Mouse (Mus musculus) gastrocnemius, adult 2 months (tissue): ENCODE data around the gene Frmd4a. TPM values are rescaled to one million over a fixed set of nuclear protein-coding genes. Genes with fewer than 3 reads are reported as not detected.
"Not testable (repeated sequence)": the region's sequence is repeated elsewhere in the genome, so short reads cannot be mapped to it uniquely, and the experiment has no call there.

Experiments used
- DNase-seq: peaks from one replicate; pipeline ENCODE4 v3.0.0; 2022
- H3K27ac ChIP-seq: fragments of 200-600 bp; 2 replicates; pipeline ENCODE4 v1.8.1; 2022; ENCODE audit warnings: mild to moderate bottlenecking
- H3K4me3 ChIP-seq: fragments of 200-600 bp; 2 replicates; pipeline ENCODE4 v1.8.1; 2022; ENCODE audit warnings: mild to moderate bottlenecking, moderate library complexity
- CTCF ChIP-seq: fragments of 200-600 bp; IDR thresholded peaks from 2 replicates; pipeline ENCODE4 v1.8.1; 2022; ENCODE audit warnings: antibody characterized with exemption, mild to moderate bottlenecking, moderate library complexity
- intact Hi-C: fragments of 180-260 bp; cut with DNase I; formaldehyde crosslinking; loops from one replicate; pipeline ENCODE4 v1.15.1; 2025
- total RNA-seq, 2 experiments: library from RNA; stranded (reverse); gene quantifications; 2 replicates each; pipeline ENCODE4 v1.2.3; 2021

Frmd4a gene
- total RNA-seq, 2 experiments from 2014 or later, result 2.4 to 4.2 TPM

DNA sequence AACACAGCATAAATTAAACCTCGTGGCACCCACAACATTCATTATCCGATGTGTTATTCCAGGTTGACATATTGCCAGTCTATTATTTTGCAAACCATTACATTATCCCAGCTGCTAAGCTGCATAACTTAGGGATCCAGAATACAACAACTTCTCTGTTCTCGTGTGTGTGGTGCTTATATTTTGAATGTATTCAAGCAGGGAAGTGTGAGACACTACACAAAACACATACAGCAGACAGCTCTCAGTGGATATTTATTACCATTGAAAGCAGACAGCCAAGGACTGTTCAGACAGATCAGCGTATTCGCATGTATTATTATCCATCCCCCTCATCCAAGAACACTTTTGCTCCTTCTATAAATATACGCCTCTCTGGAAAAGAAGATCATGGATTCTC is 289.6 kb downstream of the Frmd4a start:
- DNase-seq, result no peak
- Histone ChIP-seq H3K4me3 (no peak overlapping the region), H3K27ac (no peak overlapping the region)
- intact Hi-C loops, result no loop called here
- TF ChIP-seq CTCF, result no peak

DNA sequence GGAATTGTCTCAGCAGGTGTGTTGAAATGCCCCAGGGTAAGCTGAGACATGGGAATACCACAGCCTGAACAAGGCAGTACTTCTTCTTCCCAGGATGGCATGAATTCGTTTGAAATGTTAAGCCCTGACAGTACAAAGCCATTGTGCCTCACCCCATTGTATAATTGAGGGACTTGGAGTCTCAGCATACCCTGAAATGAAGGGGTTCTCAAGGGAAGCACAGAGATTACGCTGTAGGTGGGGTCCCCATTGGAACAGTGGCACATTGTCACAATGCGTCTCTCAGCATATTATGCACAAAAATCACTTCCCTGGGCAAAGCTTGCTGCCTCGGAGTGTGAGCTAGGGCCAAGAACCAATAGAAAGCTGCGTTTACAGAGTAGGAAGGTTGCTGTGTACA is 297.0 kb downstream of the Frmd4a start:
- intact Hi-C loops, result no loop called here
- DNase-seq, result no peak

DNA sequence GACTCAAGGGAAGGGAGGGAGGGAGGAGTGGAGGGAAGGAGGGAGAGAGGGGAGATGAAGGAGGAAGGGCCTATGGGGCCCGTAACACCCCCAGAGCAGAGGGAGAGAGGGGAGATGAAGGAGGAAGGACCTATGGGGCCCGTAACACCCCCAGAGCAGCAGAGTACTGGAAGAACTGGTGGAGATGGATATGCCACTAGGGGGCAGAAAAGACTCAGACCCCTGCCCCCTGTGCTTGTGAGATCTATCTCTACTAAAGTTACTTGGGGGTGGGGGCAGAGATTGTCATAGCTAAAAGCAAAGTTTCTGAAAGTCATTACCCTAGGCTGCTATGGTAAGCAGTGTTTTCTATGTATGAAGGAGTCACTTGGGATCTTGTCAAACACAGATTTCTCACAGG is 299.1 kb downstream of the Frmd4a start:
- Histone ChIP-seq H3K4me3 (no peak overlapping the region), H3K27ac (no peak overlapping the region)
- DNase-seq, result peak; percentile 19
- intact Hi-C loops, result loop anchor here (2.0 kb wide), 1 partner anchor 176 kb away; no protein-coding TSS in a partner anchor
- peak; percentile 71 for TF ChIP-seq CTCF

More for the DNA sequence above, 297.0 kb downstream of the Frmd4a start:
- no peak overlapping the region for H3K27ac ChIP-seq
- no peak overlapping the region for H3K4me3 ChIP-seq
- no peak for TF ChIP-seq CTCF

DNA sequence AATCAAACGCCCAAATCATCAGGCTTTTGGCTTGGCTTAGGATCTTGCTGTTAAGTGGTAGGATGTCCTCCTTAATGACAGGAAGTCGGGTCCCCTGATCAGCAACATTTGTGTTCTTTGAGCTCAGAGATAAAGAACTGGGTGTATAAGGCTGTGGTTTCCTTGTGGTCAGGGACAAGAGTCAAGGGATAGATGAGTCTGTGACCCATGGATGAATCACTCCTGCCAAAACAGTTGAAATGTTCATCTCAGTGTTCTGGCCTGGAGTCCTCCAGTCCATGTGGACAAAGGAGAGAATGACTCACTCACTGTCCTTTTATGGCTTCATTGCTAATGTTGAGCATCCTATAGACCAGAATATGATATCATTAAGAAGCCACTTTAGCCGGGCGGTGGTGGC is 300.6 kb downstream of the Frmd4a start:
- Histone ChIP-seq H3K27ac (peak overlapping the region; percentile 31; the same call in 1 of the 2 replicates), H3K4me3 (no peak overlapping the region)
- no peak for DNase-seq
- intact Hi-C loops, result no loop called here
- TF ChIP-seq CTCF, result no peak

DNA sequence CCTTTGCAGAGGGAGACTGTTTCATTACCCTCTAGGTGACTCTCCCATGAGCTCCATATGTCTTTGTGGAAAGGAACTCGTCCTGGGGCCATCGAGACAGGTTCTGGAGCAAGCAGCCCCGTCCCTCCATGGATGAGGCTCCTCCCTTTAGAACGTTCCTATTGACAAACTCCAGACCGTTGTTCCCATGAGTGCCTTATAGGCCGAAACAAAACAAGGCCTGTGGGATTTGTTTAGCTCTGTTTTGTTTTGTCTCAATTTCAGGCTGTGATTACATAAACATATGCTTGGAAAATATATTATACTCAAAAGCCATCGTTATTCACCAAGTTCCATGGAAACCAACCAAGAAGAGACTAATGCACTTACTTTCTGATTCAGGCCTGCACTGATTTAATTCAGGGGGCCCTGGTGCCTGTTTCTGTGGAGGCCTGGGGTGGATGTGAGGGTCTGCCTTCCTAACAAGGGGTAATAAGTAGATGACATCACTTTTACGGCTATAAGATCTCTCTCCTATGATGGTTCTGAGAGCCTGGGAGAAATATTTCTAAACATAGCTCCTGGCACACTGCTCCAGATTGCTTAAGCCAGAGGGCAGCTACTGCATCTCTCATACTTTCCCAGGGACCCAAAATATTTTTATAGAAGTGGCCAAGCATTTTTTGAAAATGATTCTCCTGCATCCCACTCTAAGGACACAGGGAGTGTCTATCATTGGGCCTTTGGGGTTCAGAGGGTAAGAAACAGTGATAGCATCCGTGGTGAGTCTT is 308.9 kb downstream of the Frmd4a start:
- Histone ChIP-seq H3K4me3 (no peak overlapping the region), H3K27ac (peak overlapping the region; percentile 57)
- TF ChIP-seq CTCF, result no peak
- no peak for DNase-seq
- intact Hi-C loops, result no loop called here

DNA sequence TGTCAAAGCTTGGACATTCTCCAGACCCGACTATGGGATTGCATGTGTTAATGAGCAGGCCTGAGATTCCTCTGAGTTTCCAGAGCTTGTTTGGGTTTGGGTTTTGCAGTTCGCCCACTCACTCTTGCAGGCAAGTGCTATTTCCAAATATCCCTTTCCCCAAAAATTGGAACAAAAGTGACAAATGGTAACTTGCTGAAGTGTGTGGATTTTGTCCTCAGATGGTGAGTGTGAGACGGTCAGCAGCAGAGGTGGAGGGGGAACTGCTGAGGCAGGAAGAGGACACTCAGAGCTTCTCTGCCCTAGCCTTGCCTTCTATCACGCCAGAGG is 309.5 kb downstream of the Frmd4a start:
- Histone ChIP-seq H3K27ac (peak overlapping the region; percentile 57), H3K4me3 (no peak overlapping the region)
- intact Hi-C loops, result no loop called here
- no peak for TF ChIP-seq CTCF
- DNase-seq, result no peak

DNA sequence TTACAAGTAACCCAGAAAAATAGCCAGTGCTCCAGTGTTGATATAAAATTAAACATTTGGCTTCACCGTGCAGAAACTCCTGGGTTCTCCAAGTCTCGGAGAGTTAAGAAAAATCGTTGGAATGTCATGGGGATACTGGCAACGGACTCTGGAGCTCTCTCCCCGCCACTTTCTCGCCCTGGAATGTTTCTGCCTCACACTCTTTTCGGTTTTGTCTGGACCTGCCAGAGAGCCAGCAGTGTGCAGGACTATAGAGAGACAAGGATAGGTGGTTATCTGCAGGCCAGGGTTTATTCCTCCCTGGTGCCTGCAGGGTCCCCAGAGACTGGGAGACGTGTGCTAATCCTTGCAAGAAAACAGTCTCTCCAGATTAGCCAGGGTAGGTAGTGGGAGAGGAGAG is 314.9 kb downstream of the Frmd4a start:
- Histone ChIP-seq H3K27ac (peak overlapping the region; percentile 41), H3K4me3 (no peak overlapping the region; the same call in 1 of the 2 replicates)
- DNase-seq, result no peak
- TF ChIP-seq CTCF, result no peak
- intact Hi-C loops, result no loop called here

DNA sequence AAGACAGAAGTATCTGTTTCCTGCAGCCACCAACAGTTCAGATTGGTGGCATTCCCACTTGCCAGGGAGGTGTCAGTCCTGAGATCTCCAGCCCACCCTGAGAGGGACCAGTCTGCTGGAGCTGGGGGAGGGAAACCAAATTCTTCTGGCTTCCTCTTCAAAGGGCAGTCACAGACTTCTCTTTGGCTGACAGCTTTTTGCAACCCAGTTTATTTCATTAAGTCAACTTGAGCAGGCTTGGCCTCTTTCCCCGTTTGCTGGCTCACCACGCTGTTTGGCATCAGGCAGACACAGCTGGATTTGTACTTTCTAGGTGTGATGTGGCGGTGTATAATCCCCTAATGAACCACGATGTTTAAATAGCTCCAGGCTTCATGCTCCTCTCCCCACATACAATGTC is 316.7 kb downstream of the Frmd4a start:
- intact Hi-C loops, result no loop called here
- Histone ChIP-seq H3K27ac (no peak overlapping the region), H3K4me3 (no peak overlapping the region)
- peak; percentile 78 for DNase-seq
- TF ChIP-seq CTCF, result no peak

DNA sequence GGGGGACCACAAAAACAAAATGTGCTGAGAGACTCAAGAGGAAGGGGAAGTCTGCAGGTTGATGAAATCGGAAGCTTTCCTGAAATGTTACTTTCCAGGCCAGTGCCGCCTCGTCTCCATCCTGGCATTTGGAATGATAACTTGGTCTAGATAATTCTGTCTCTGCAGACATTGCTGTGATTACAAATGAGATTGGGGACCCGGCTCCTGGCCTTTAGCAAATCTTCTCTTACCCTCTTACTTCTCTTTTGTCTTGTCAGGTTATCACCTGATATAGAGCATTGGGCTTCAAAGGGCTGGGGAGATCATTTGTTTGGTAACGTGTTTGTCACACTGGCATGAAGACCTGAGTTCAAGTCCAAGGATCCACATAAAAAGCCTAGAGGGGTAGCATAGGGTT is 317.4 kb downstream of the Frmd4a start:
- TF ChIP-seq CTCF, result no peak
- no peak overlapping the region for H3K27ac ChIP-seq
- DNase-seq, result no peak
- intact Hi-C loops, result no loop called here
- no peak overlapping the region for H3K4me3 ChIP-seq

DNA sequence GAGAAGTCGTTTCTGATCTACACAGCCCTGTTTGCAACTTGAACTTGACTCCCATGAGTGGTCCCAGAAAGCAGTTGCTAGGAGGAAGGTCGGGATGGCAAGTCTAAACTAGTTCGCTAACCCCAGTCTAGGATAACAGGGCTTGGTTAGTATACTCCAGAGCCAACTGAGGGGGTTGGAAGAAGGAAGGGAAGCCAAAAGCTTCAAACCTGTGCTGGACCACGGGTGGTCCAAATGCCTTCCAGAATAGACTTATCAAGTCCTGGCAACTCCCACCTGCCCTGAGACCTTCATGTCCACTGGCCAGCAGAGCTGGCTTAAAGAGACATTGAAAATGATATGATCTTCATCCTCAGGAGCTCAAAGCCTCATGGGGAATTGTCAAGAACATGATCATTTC is 318.4 kb downstream of the Frmd4a start:
- intact Hi-C loops, result no loop called here
- no peak for TF ChIP-seq CTCF
- Histone ChIP-seq H3K4me3 (no peak overlapping the region), H3K27ac (no peak overlapping the region)
- DNase-seq, result no peak

DNA sequence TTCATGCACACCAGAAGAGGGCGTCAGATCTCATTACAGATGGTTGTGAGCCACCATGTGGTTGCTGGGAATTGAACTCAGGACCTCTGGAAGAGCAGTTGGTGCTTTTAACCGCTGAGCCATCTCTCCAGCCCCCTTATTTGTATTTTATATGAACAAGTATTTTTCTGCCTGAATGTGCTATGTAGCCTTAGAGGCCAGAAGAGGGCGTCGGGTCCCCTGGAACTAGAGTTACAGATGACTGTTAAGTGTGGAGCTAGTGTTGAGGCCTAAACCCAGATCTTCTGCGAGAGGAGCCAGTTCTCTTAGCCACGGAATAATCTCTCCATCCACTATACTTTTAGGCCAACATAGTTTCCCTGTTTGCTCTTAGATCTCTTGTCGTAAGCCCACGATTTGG is 320.8 kb downstream of the Frmd4a start:
- intact Hi-C loops, H3K4me3 ChIP-seq, DNase-seq, H3K27ac ChIP-seq: not testable (repeated sequence)
- peak; percentile 12; the same call in 1 of the 2 replicates for TF ChIP-seq CTCF

DNA sequence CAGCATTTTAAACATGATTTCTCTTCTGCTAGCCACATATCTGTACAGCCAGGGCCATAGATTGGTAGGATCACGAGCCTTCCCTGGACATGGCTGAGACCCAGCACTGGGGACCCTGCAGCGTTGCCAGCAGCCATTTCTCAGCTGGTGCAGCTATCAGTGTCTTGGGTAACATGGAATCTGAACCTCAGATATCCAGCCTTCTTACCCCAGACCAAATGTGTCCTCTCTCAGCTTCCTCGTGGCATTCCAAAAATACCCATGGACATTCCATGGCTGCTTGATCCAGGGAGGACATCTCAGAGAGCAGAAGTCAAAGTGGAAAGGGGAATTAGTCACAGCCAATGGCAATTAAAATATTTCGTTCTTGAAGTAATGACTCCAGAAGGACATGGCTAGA is 321.6 kb downstream of the Frmd4a start:
- intact Hi-C loops, result no loop called here
- no peak for TF ChIP-seq CTCF
- no peak for DNase-seq
- H3K4me3 ChIP-seq, result no peak overlapping the region
- no peak overlapping the region for H3K27ac ChIP-seq

DNA sequence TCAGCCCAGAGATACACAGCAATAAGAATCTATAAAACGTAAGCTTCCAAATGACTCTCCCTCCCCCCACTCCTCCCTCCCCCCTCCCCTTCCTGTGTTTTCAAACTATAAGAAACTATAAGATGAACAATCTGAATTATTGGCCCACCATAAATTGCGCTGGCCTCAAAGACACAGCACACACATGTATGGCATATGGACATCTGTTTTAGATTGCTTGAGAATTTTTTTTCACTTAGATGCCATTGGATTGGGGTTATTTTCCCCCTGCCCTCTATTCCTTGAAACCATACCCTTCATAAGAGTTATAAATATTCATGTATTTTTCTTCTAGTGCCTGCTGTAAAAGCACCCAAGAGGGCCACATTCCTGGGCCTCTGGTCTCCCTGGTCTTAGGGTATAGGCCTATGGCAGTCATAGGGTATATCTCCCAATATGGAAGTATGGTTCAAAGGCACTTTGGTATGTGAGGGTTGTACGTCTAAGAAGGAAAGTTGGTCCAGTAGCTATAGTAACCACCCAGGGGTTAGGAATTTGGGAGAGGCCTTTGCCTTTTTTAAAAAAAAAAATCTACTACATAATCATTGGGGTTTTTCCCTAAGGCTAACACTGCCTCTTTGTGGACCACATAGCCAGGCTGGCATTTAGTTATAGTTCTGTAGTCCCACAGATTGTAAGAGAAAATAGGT is 322.2 kb downstream of the Frmd4a start:
- H3K27ac ChIP-seq, result no peak overlapping the region
- intact Hi-C loops, result no loop called here
- no peak for TF ChIP-seq CTCF

DNA sequence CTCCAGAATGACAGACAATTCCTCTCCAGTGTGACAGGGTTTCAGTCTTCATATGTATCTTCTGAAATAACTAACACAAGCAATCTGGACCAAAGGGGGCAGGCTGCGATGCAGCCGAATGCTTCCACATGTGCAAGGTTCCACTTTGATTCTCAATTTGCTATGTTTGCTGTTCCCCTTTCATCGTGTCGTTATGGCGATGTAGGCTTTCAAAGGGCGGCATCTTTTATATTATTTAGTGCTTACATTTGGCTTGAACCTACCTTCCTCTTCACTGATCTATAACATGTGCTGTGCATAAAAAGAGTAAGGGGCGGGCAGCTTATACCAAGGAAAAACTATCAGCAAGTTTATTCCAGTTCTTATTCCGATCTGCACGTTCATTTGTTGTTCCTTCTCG is 322.9 kb downstream of the Frmd4a start:
- no peak overlapping the region for H3K27ac ChIP-seq
- intact Hi-C loops, result no loop called here
- H3K4me3 ChIP-seq, result no peak overlapping the region
- no peak for DNase-seq
- no peak for TF ChIP-seq CTCF

More for the DNA sequence above, 322.2 kb downstream of the Frmd4a start:
- DNase-seq, result no peak
- no peak overlapping the region for H3K4me3 ChIP-seq
